Mouse (Mus musculus): ENCODE data around the gene Gal3st4. TPM values are rescaled to one million over a fixed set of nuclear protein-coding genes. Genes with fewer than 3 reads are reported as not detected.

The Gal3st4 gene
- polyA plus RNA-seq (2017; shearing (Covaris generic)): 1 to 10 TPM; 1.1 to 1.6 TPM

DNA sequence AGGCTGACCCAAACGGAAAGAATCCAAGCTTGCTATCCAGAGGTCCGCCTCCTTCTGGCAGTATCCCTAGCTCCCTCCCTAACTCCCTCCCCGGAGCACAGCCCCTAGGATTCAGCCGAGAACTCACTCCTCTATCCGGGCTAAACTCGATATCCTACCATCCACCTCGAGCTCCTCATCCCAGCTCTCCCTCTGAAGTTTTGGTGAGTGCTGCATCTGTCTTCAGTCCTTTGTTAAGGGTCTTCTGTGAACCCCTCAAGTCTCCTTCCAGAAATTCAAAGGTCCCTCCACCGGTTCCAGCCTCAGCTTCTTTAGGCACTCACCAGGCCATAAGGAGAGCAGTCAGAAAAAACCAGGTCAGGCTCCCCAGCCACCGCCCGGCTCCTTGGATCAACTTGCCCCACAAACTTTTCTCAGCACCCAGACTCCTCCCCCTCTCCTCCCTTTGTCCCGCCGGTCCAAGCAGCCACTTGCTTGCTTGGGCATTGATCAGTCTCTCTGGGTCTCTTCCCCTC is at the start of gene Gal3st4:
Gal3st4 (minus strand) TSS at position 432 of the 515 bp plus-strand sequence.

GRCm38 (mm10) chr5:138279585-138280424 is 7.2 kb upstream of the Gal3st4 start, which contains the start of the genes Gm43720, Gpc2 and Stag3:
Gene Gm43720 (minus strand): TSS chr5:138279958.
Gene Gpc2 (minus strand): TSS chr5:138280005.
Gene Stag3 (plus strand): TSS chr5:138280240.

GRCm38 (mm10) chr5:138263260-138264206 is 9.1 kb downstream of the Gal3st4 start, which contains the start of gene BC037034:
Gene BC037034 (minus strand): TSS chr5:138264033.

DNA sequence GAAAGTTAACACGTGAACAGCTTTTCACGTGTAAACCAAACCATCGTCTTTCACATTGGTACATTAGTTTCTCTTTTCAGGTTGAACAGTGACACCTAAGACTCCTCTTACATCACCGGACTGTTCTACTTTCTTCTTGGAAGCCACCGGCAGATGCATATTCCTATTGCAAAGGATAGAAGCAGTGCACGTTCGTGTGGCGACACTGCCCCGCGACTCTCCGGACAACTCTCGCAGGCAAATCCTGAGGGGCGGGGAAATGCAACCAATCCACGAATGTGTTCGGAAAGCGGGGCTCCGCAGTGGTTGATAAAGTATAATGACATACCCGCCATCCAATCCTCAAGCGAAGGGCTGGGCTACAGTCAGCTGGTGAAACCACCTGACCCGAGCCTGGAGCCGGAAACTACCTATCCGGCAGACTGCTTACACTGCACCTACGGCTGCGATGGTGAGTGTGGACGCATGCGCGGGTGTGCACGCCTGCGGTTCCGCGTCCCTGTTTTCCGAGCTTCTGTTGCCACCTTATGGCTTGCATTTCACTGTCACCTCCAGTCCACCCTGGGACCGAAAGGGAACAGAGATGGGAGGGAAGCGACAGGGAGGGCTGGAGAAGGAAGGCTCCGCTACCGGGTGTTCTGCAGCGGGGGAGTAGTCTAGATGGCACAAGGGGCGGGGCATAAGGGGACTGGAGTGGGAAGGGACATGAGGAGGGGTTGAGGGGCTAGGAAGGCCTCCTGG is 17.1 kb downstream of the Gal3st4 start, which contains the start of gene Lamtor4:
Lamtor4 (plus strand) TSS at position 130 of the 741 bp plus-strand sequence.

GRCm38 (mm10) chr5:138225700-138226099 is 46.9 kb downstream of the Gal3st4 start, which contains the start of gene Nxpe5:
Gene Nxpe5 (plus strand): TSS chr5:138225898.

Other genes with a start within 250 kb of the Gal3st4 start
- 1 to 10 TPM in 1 of 2 experiments, under 1 TPM in 1; 0.35 to 2.9 TPM for gene Smok3c, start 219.6 kb downstream of the Gal3st4 start, polyA plus RNA-seq (2017; shearing (Covaris generic))
- 10 to 100 TPM; 11.9 to 14.3 TPM for gene Zkscan1, start 187.8 kb downstream of the Gal3st4 start, polyA plus RNA-seq (2017; shearing (Covaris generic))
- 10 to 100 TPM; 23.1 to 27.3 TPM for gene Zscan21, start 155.9 kb downstream of the Gal3st4 start, polyA plus RNA-seq (2017; shearing (Covaris generic))
- gene Zfp113, start 117.1 kb downstream of the Gal3st4 start, polyA plus RNA-seq (2017; shearing (Covaris generic)): 10 to 100 TPM; 21.3 to 26.4 TPM
- gene Cops6, start 111.8 kb downstream of the Gal3st4 start, polyA plus RNA-seq (2017; shearing (Covaris generic)): 100 to 1,000 TPM; 183 to 192 TPM
- gene Ap4m1, start 100.8 kb downstream of the Gal3st4 start, polyA plus RNA-seq (2017; shearing (Covaris generic)): 1 to 10 TPM; 8.1 to 8.7 TPM
- 10 to 100 TPM; 57.4 to 74.1 TPM for gene Mcm7, start 100.4 kb downstream of the Gal3st4 start, polyA plus RNA-seq (2017; shearing (Covaris generic))
- 10 to 100 TPM; 44.9 to 56.9 TPM for gene Taf6, start 85.4 kb downstream of the Gal3st4 start, polyA plus RNA-seq (2017; shearing (Covaris generic))
- gene Cnpy4, start 85.4 kb downstream of the Gal3st4 start, polyA plus RNA-seq (2017; shearing (Covaris generic)): 10 to 100 TPM; 17.3 to 20.4 TPM
- gene Mblac1, start 78.5 kb downstream of the Gal3st4 start, polyA plus RNA-seq (2017; shearing (Covaris generic)): under 1 TPM; 0.93 to 0.99 TPM
- 1 to 10 TPM in 1 of 2 experiments, under 1 TPM in 1; 0.49 to 1.4 TPM for gene Nxpe5, start 46.9 kb downstream of the Gal3st4 start, polyA plus RNA-seq (2017; shearing (Covaris generic))
- 100 to 1,000 TPM in 1 of 2 experiments, 10 to 100 TPM in 1; 61.4 to 105 TPM for gene Lamtor4, start 17.4 kb downstream of the Gal3st4 start, polyA plus RNA-seq (2017; shearing (Covaris generic))
- 10 to 100 TPM; 35.3 to 42.7 TPM for gene BC037034, start 8.8 kb downstream of the Gal3st4 start, polyA plus RNA-seq (2017; shearing (Covaris generic))
- gene Gm43720, start 7.1 kb upstream of the Gal3st4 start, polyA plus RNA-seq (2017; shearing (Covaris generic)): under 1 TPM in 1 of 2 experiments, not detected in 1; 0.02 TPM
- gene Gpc2, start 7.2 kb upstream of the Gal3st4 start, polyA plus RNA-seq (2017; shearing (Covaris generic)): 1 to 10 TPM in 1 of 2 experiments, under 1 TPM in 1; 0.86 to 2.2 TPM
- 1 to 10 TPM in 1 of 2 experiments, under 1 TPM in 1; 0.96 to 1.7 TPM for gene Stag3, start 7.4 kb upstream of the Gal3st4 start, polyA plus RNA-seq (2017; shearing (Covaris generic))
- 10 to 100 TPM in 1 of 2 experiments, 1 to 10 TPM in 1; 6.0 to 20.3 TPM for gene Pvrig, start 69.1 kb upstream of the Gal3st4 start, polyA plus RNA-seq (2017; shearing (Covaris generic))
- gene Zfp157, start 168.6 kb upstream of the Gal3st4 start, polyA plus RNA-seq (2017; shearing (Covaris generic)): 10 to 100 TPM; 21.6 to 29.5 TPM

Measured in inflammation-experienced regulatory T-cells (primary cell).